Mouse (Mus musculus): Measurements from ENCODE around the gene Tbc1d10a. TPM values are rescaled to one million over a fixed set of nuclear protein-coding genes. Genes with fewer than 3 reads are reported as not detected.

Gene Tbc1d10a
- polyA plus RNA-seq, 1 experiment = 19.9 TPM

- H3K4me3 ChIP-seq (ENCODE audit: low read depth, low read length) = no peak overlapping the region
- no peak overlapping the region for H3K9ac ChIP-seq (ENCODE audit: low read depth, poor library complexity, severe bottlenecking)
- no peaks in the 10 kb centered on the region for H3K27me3 ChIP-seq (ENCODE audit: control insufficient read depth, insufficient read depth, low read length, poor library complexity, severe bottlenecking)
- no peaks in the 10 kb centered on the region for H3K4me1 ChIP-seq (ENCODE audit: control insufficient read depth, insufficient read depth, low read length)
- no peak overlapping the region for H3K27ac ChIP-seq (ENCODE audit: insufficient read depth, low read length)
- H3K36me3 ChIP-seq (ENCODE audit: control insufficient read depth, insufficient read depth, low read length, poor library complexity, severe bottlenecking) = peaks cover 2% of the 10 kb centered on the region; the same call in 1 of the 2 replicates
- H3K9me3 ChIP-seq (replicated peaks; ENCODE audit: control insufficient read depth, insufficient read depth, low read length, poor library complexity, severe bottlenecking) = no peaks in the 10 kb centered on the region
- TF ChIP-seq POLR2A (IDR thresholded peaks at IDR 0.05; ENCODE audit: insufficient read depth, low read length) (no peak), CTCF (IDR thresholded peaks at IDR 0.05; ENCODE audit: low read depth, low read length) (no peak), EP300 (IDR thresholded peaks at IDR 0.05; ENCODE audit: insufficient read depth, low read depth, low read length) (no peak)
Observed at GRCm38 (mm10) chr11:4205951-4206350, 19.4 kb downstream of the Tbc1d10a start.

- H3K36me3 ChIP-seq (ENCODE audit: control insufficient read depth, insufficient read depth, low read length, poor library complexity, severe bottlenecking) = peaks cover 2% of the 10 kb centered on the region; the same call in 1 of the 2 replicates
Observed at GRCm38 (mm10) chr11:4206563-4206962, 20.0 kb downstream of the Tbc1d10a start.

GRCm38 (mm10) chr11:4207655-4208054 lies 21.1 kb downstream of the Tbc1d10a start:
- Histone ChIP-seq H3K4me3 (ENCODE audit: low read depth, low read length) (no peak overlapping the region), H3K4me1 (ENCODE audit: control insufficient read depth, insufficient read depth, low read length) (no peaks in the 10 kb centered on the region), H3K27ac (ENCODE audit: insufficient read depth, low read length) (no peak overlapping the region), H3K9me3 (replicated peaks; ENCODE audit: control insufficient read depth, insufficient read depth, low read length, poor library complexity, severe bottlenecking) (no peaks in the 10 kb centered on the region), H3K27me3 (ENCODE audit: control insufficient read depth, insufficient read depth, low read length, poor library complexity, severe bottlenecking) (no peaks in the 10 kb centered on the region), H3K9ac (ENCODE audit: low read depth, poor library complexity, severe bottlenecking) (no peak overlapping the region), H3K36me3 (ENCODE audit: control insufficient read depth, insufficient read depth, low read length, poor library complexity, severe bottlenecking) (peaks cover 2% of the 10 kb centered on the region; the same call in 1 of the 2 replicates)
- TF ChIP-seq EP300 (IDR thresholded peaks at IDR 0.05; ENCODE audit: insufficient read depth, low read depth, low read length) (no peak), POLR2A (IDR thresholded peaks at IDR 0.05; ENCODE audit: insufficient read depth, low read length) (no peak), CTCF (IDR thresholded peaks at IDR 0.05; ENCODE audit: low read depth, low read length) (no peak)

More at GRCm38 (mm10) chr11:4206563-4206962, 20.0 kb downstream of the Tbc1d10a start:
- Histone ChIP-seq H3K4me3 (ENCODE audit: low read depth, low read length) (no peak overlapping the region), H3K27me3 (ENCODE audit: control insufficient read depth, insufficient read depth, low read length, poor library complexity, severe bottlenecking) (no peaks in the 10 kb centered on the region), H3K9ac (ENCODE audit: low read depth, poor library complexity, severe bottlenecking) (no peak overlapping the region), H3K4me1 (ENCODE audit: control insufficient read depth, insufficient read depth, low read length) (no peaks in the 10 kb centered on the region), H3K9me3 (replicated peaks; ENCODE audit: control insufficient read depth, insufficient read depth, low read length, poor library complexity, severe bottlenecking) (no peaks in the 10 kb centered on the region), H3K27ac (ENCODE audit: insufficient read depth, low read length) (no peak overlapping the region)
- TF ChIP-seq EP300 (IDR thresholded peaks at IDR 0.05; ENCODE audit: insufficient read depth, low read depth, low read length) = no peak
- no peak for TF ChIP-seq POLR2A (IDR thresholded peaks at IDR 0.05; ENCODE audit: insufficient read depth, low read length)
- TF ChIP-seq CTCF (IDR thresholded peaks at IDR 0.05; ENCODE audit: low read depth, low read length) = no peak

GRCm38 (mm10) chr11:4209556-4209955 lies 23.0 kb downstream of the Tbc1d10a start:
- no peak overlapping the region for H3K27ac ChIP-seq (ENCODE audit: insufficient read depth, low read length)
- H3K9ac ChIP-seq (ENCODE audit: low read depth, poor library complexity, severe bottlenecking) = no peak overlapping the region
- H3K9me3 ChIP-seq (replicated peaks; ENCODE audit: control insufficient read depth, insufficient read depth, low read length, poor library complexity, severe bottlenecking) = no peaks in the 10 kb centered on the region
- H3K27me3 ChIP-seq (ENCODE audit: control insufficient read depth, insufficient read depth, low read length, poor library complexity, severe bottlenecking) = no peaks in the 10 kb centered on the region
- peaks cover 2% of the 10 kb centered on the region; the same call in 1 of the 2 replicates for H3K36me3 ChIP-seq (ENCODE audit: control insufficient read depth, insufficient read depth, low read length, poor library complexity, severe bottlenecking)
- no peak overlapping the region for H3K4me3 ChIP-seq (ENCODE audit: low read depth, low read length)
- TF ChIP-seq EP300 (IDR thresholded peaks at IDR 0.05; ENCODE audit: insufficient read depth, low read depth, low read length) (no peak), CTCF (IDR thresholded peaks at IDR 0.05; ENCODE audit: low read depth, low read length) (peak; percentile 6)
- H3K4me1 ChIP-seq (ENCODE audit: control insufficient read depth, insufficient read depth, low read length) = peaks cover 3% of the 10 kb centered on the region

GRCm38 (mm10) chr11:4210786-4211185 lies 24.2 kb downstream of the Tbc1d10a start:
- Histone ChIP-seq H3K36me3 (ENCODE audit: control insufficient read depth, insufficient read depth, low read length, poor library complexity, severe bottlenecking) (peaks cover 2% of the 10 kb centered on the region; the same call in 1 of the 2 replicates), H3K27ac (ENCODE audit: insufficient read depth, low read length) (no peak overlapping the region), H3K4me3 (ENCODE audit: low read depth, low read length) (no peak overlapping the region), H3K4me1 (ENCODE audit: control insufficient read depth, insufficient read depth, low read length) (peaks cover 3% of the 10 kb centered on the region), H3K27me3 (ENCODE audit: control insufficient read depth, insufficient read depth, low read length, poor library complexity, severe bottlenecking) (no peaks in the 10 kb centered on the region), H3K9ac (ENCODE audit: low read depth, poor library complexity, severe bottlenecking) (no peak overlapping the region), H3K9me3 (replicated peaks; ENCODE audit: control insufficient read depth, insufficient read depth, low read length, poor library complexity, severe bottlenecking) (no peaks in the 10 kb centered on the region)
- no peak for TF ChIP-seq POLR2A (IDR thresholded peaks at IDR 0.05; ENCODE audit: insufficient read depth, low read length)
- no peak for TF ChIP-seq EP300 (IDR thresholded peaks at IDR 0.05; ENCODE audit: insufficient read depth, low read depth, low read length)
- TF ChIP-seq CTCF (IDR thresholded peaks at IDR 0.05; ENCODE audit: low read depth, low read length) = no peak

- Histone ChIP-seq H3K36me3 (ENCODE audit: control insufficient read depth, insufficient read depth, low read length, poor library complexity, severe bottlenecking) (no peaks in the 10 kb centered on the region), H3K4me1 (ENCODE audit: control insufficient read depth, insufficient read depth, low read length) (peaks cover 8% of the 10 kb centered on the region), H3K4me3 (ENCODE audit: low read depth, low read length) (no peak overlapping the region), H3K27ac (ENCODE audit: insufficient read depth, low read length) (no peak overlapping the region), H3K9me3 (replicated peaks; ENCODE audit: control insufficient read depth, insufficient read depth, low read length, poor library complexity, severe bottlenecking) (no peaks in the 10 kb centered on the region), H3K9ac (ENCODE audit: low read depth, poor library complexity, severe bottlenecking) (no peak overlapping the region), H3K27me3 (ENCODE audit: control insufficient read depth, insufficient read depth, low read length, poor library complexity, severe bottlenecking) (no peaks in the 10 kb centered on the region)
- TF ChIP-seq POLR2A (IDR thresholded peaks at IDR 0.05; ENCODE audit: insufficient read depth, low read length) (no peak), EP300 (IDR thresholded peaks at IDR 0.05; ENCODE audit: insufficient read depth, low read depth, low read length) (no peak)
Observed at GRCm38 (mm10) chr11:4213107-4213506, 26.5 kb downstream of the Tbc1d10a start.
